ENCODE assay signal across 8 mouse cellular contexts in genomic region chr14:24778748-24779630, GRCm38 (mm10).
A peak's percentile ranks its signal among the peaks of the same experiment; 100 is the strongest.
DNase-seq lines count a peak whose midpoint lies in the region; ATAC-seq and TF ChIP-seq lines count a peak whose summit lies in the region.

No protein-coding gene starts in this region.

- H3K79me2 ChIP-seq in CH12.LX (replicated peaks; ENCODE audit: control insufficient read depth, extremely low read depth, insufficient read depth, poor library complexity, severe bottlenecking) = no peaks in the 10 kb centered on the region

- peak; percentile 84 for DNase-seq in CH12.LX (ENCODE audit: extremely low read depth)
- DNase-seq in heart, postnatal 14 days = peak; percentile 90 to 91
- DNase-seq in large intestine, adult 2 months (ENCODE audit: low read depth, low spot score) = peak; percentile 58
- DNase-seq in stomach, postnatal 0 days (ENCODE audit: low spot score) = peak; percentile 92

- WGBS in forebrain, embryonic 15.5 days = 1% methylated on average over 39 of the region's 39 CpGs
- WGBS in large intestine, adult 2 months = 1% methylated on average over 39 of the region's 39 CpGs
- WGBS in liver, embryonic 16.5 days (ENCODE audit: insufficient replicate concordance) = under 1% methylated on average over 37 of the region's 39 CpGs
- 1% methylated on average over 39 of the region's 39 CpGs for WGBS in neural tube, embryonic 12.5 days
- WGBS in stomach, postnatal 0 days = under 1% methylated on average over 39 of the region's 39 CpGs

- H3K4me2 ChIP-seq in CH12.LX (ENCODE audit: insufficient read depth, low read depth, poor library complexity, severe bottlenecking) = peak overlapping the region; percentile 79
- peak overlapping the region; percentile 53 for H3K4me2 ChIP-seq in forebrain, embryonic 15.5 days (replicated peaks)
- H3K4me2 ChIP-seq in liver, embryonic 16.5 days (ENCODE audit: low read depth, low read length) = peak overlapping the region; percentile 58
- peak overlapping the region; percentile 52 for H3K4me2 ChIP-seq in neural tube, embryonic 12.5 days (replicated peaks)
- peak overlapping the region; percentile 67 for H3K4me2 ChIP-seq in stomach, postnatal 0 days (replicated peaks; ENCODE audit: low read depth)

- H3K9me3 ChIP-seq in CH12.LX (replicated peaks; ENCODE audit: low read length) = no peaks in the 10 kb centered on the region
- no peaks in the 10 kb centered on the region for H3K9me3 ChIP-seq in forebrain, embryonic 15.5 days
- no peaks in the 10 kb centered on the region for H3K9me3 ChIP-seq in liver, embryonic 16.5 days (replicated peaks; ENCODE audit: control insufficient read depth, low read length)
- no peaks in the 10 kb centered on the region for H3K9me3 ChIP-seq in neural tube, embryonic 12.5 days
- H3K9me3 ChIP-seq in stomach, postnatal 0 days (ENCODE audit: control insufficient read depth, low read length) = no peaks in the 10 kb centered on the region

- dilution Hi-C loops in CH12.LX (cut with MboI; ENCODE audit: extremely low pct_ligation_motif_present, extremely low pct_unique_long_range_greater_than_20kb, low sequenced_read_pairs) = no loop called here

- no peaks in the 10 kb centered on the region for H3K36me3 ChIP-seq in CH12.LX (replicated peaks in 1 of 2; ENCODE audit: control insufficient read depth in 1 of 2, insufficient read depth in 1 of 2, low read length in 1 of 2)
- no peaks in the 10 kb centered on the region for H3K36me3 ChIP-seq in forebrain, embryonic 15.5 days
- H3K36me3 ChIP-seq in liver, embryonic 16.5 days (ENCODE audit: control insufficient read depth, insufficient read depth) = no peaks in the 10 kb centered on the region
- H3K36me3 ChIP-seq in neural tube, embryonic 12.5 days = no peaks in the 10 kb centered on the region
- H3K36me3 ChIP-seq in stomach, postnatal 0 days (ENCODE audit: control insufficient read depth, insufficient read depth, low read length) = no peaks in the 10 kb centered on the region

- in situ Hi-C loops in CH12.LX (cut with MboI; ENCODE audit: low pct_ligation_motif_present, low pct_unique_long_range_greater_than_20kb, low sequenced_read_pairs) = no loop called here

- intact Hi-C loops in heart, postnatal 14 days (cut with DNase I) = loop anchor here (2.0 to 5.0 kb wide), 3 partner anchors 34 to 678 kb away; partner anchors contain the start of gene Zmiz1

- no peak overlapping the region for H3K27ac ChIP-seq in CH12.LX (ENCODE audit: insufficient read depth, low read depth)
- peak overlapping the region; percentile 98 for H3K27ac ChIP-seq in forebrain, embryonic 15.5 days (replicated peaks)
- peak overlapping the region; percentile 19 for H3K27ac ChIP-seq in liver, embryonic 16.5 days (ENCODE audit: low read length)
- peak overlapping the region; percentile 74 for H3K27ac ChIP-seq in neural tube, embryonic 12.5 days
- H3K27ac ChIP-seq in stomach, postnatal 0 days (replicated peaks) = peak overlapping the region; percentile 85

- no peak for TF ChIP-seq EP300 in CH12.LX (IDR thresholded peaks at IDR 0.05; ENCODE audit: low read length)
- TF ChIP-seq EP300 in stomach, postnatal 0 days (optimal IDR thresholded peaks at IDR 0.05) = no peak

- peak overlapping the region; percentile 16 to 62 (median 52) for H3K4me3 ChIP-seq in CH12.LX (replicated peaks in 1 of 3; ENCODE audit: low read depth in 2 of 3, low read length in 2 of 3, poor library complexity in 1 of 3)
- peak overlapping the region; percentile 41 for H3K4me3 ChIP-seq in forebrain, embryonic 15.5 days
- peak overlapping the region; percentile 52 for H3K4me3 ChIP-seq in liver, embryonic 16.5 days (ENCODE audit: low read depth, low read length)
- H3K4me3 ChIP-seq in neural tube, embryonic 12.5 days = peak overlapping the region; percentile 7
- H3K4me3 ChIP-seq in stomach, postnatal 0 days (ENCODE audit: low read depth, low read length) = peak overlapping the region; percentile 40

- H3K9ac ChIP-seq in CH12.LX (ENCODE audit: insufficient read depth, low read depth) = peak overlapping the region; percentile 43
- H3K9ac ChIP-seq in forebrain, embryonic 15.5 days (replicated peaks) = peak overlapping the region; percentile 58
- peak overlapping the region; percentile 39 for H3K9ac ChIP-seq in liver, embryonic 16.5 days (ENCODE audit: low read depth, low read length)
- H3K9ac ChIP-seq in neural tube, embryonic 12.5 days = peak overlapping the region; percentile 22; the same call in 1 of the 2 replicates
- H3K9ac ChIP-seq in stomach, postnatal 0 days (ENCODE audit: low read length) = peak overlapping the region; percentile 63

- H3K4me1 ChIP-seq in CH12.LX (ENCODE audit: control insufficient read depth in 1 of 2, insufficient read depth in 2 of 2) = peaks cover 7 to 32% of the 10 kb centered on the region in 2 experiments
- H3K4me1 ChIP-seq in forebrain, embryonic 15.5 days = peaks cover 25% of the 10 kb centered on the region
- no peaks in the 10 kb centered on the region for H3K4me1 ChIP-seq in liver, embryonic 16.5 days (ENCODE audit: control insufficient read depth, low read depth, low read length)
- H3K4me1 ChIP-seq in neural tube, embryonic 12.5 days = peaks cover 23% of the 10 kb centered on the region
- no peaks in the 10 kb centered on the region; the same call in 1 of the 2 replicates for H3K4me1 ChIP-seq in stomach, postnatal 0 days (replicated peaks; ENCODE audit: control insufficient read depth, insufficient read depth)

- TF ChIP-seq CTCF in CH12.LX (conservative IDR thresholded peaks at IDR 0.05 in 1 of 2, IDR thresholded peaks at IDR 0.05 in 1 of 2; ENCODE audit: low read depth in 2 of 2, low read length in 2 of 2) = peak in 1 of 2 experiments; percentile 65; a peak in 2 of 4 replicates
- TF ChIP-seq CTCF in stomach, postnatal 0 days (IDR thresholded peaks at IDR 0.05; ENCODE audit: low read depth) = peak; percentile 72

- peak; percentile 69 for TF ChIP-seq RAD21 in CH12.LX (IDR thresholded peaks at IDR 0.05; ENCODE audit: low read depth, low read length)

- H3K27me3 ChIP-seq in CH12.LX (replicated peaks) = no peaks in the 10 kb centered on the region
- H3K27me3 ChIP-seq in forebrain, embryonic 15.5 days = no peaks in the 10 kb centered on the region
- no peaks in the 10 kb centered on the region for H3K27me3 ChIP-seq in liver, embryonic 16.5 days (ENCODE audit: control insufficient read depth, insufficient read depth, low read depth, low read length)
- H3K27me3 ChIP-seq in neural tube, embryonic 12.5 days (replicated peaks) = no peaks in the 10 kb centered on the region
- no peaks in the 10 kb centered on the region for H3K27me3 ChIP-seq in stomach, postnatal 0 days (ENCODE audit: control insufficient read depth, insufficient read depth, low read length)

- TF ChIP-seq POLR2A in CH12.LX (IDR thresholded peaks at IDR 0.05; ENCODE audit: low read depth, low read length) = peak; percentile 48; the same call in 1 of the 2 replicates

- ATAC-seq in cerebellum, adult (ENCODE audit: insufficient number of reproducible peaks, low FRiP score, low TSS enrichment) = peak; percentile 86
- ATAC-seq in forebrain, embryonic 15.5 days (replicated peaks) = peak; percentile 96
- ATAC-seq in liver, embryonic 16.5 days (ENCODE audit: low read depth) = peak; percentile 83
- peak; percentile 98 for ATAC-seq in neural tube, embryonic 12.5 days (ENCODE audit: low FRiP score, low read depth)
- peak; percentile 96 for ATAC-seq in stomach, postnatal 0 days (ENCODE audit: low FRiP score, low TSS enrichment)

TF ChIP-seq in CH12.LX, 34 proteins besides CTCF, POLR2A, EP300 and RAD21:
- TF ChIP-seq ELF1 (IDR thresholded peaks at IDR 0.05; ENCODE audit: low read depth, low read length) (peak; percentile 53), MYC (IDR thresholded peaks at IDR 0.05; ENCODE audit: low read depth, low read length) (0 out of 2 replicates have a peak, but pooled peaks have one; percentile 21), IRF4 (IDR thresholded peaks at IDR 0.05; ENCODE audit: low read depth, low read length) (peak; percentile 47), GABPA (IDR thresholded peaks at IDR 0.05; ENCODE audit: insufficient replicate concordance, low read depth, low read length) (no peak), CHD2 (IDR thresholded peaks at IDR 0.05; ENCODE audit: low read length) (no peak), BHLHE40 (IDR thresholded peaks at IDR 0.05; ENCODE audit: low read depth, low read length) (peak; percentile 55), UBTF (IDR thresholded peaks at IDR 0.05; ENCODE audit: low read depth, low read length) (0 out of 2 replicates have a peak, but pooled peaks have one; percentile 46), MAZ (IDR thresholded peaks at IDR 0.05; ENCODE audit: low read depth, low read length) (0 out of 2 replicates have a peak, but pooled peaks have one; percentile 48), ZMIZ1 (IDR thresholded peaks at IDR 0.05; ENCODE audit: low read depth, low read length) (peak; percentile 35; the same call in 1 of the 2 replicates), RCOR1 (conservative IDR thresholded peaks at IDR 0.05; ENCODE audit: low read depth, low read length) (no peak; the same call in 1 of the 2 replicates), SMC3 (IDR thresholded peaks at IDR 0.05; ENCODE audit: low read depth, low read length) (peak; percentile 50), SIN3A (IDR thresholded peaks at IDR 0.05; ENCODE audit: low read length) (0 out of 2 replicates have a peak, but pooled peaks have one; percentile 31), MXI1 (IDR thresholded peaks at IDR 0.05; ENCODE audit: low read depth, low read length) (peak; percentile 41; the same call in 1 of the 2 replicates), MAX (IDR thresholded peaks at IDR 0.05; ENCODE audit: low read length) (no peak), NELFE (IDR thresholded peaks at IDR 0.05; ENCODE audit: low read depth, low read length) (peak; percentile 54; the same call in 1 of the 2 replicates), NRF1 (IDR thresholded peaks at IDR 0.05; ENCODE audit: low read depth, low read length) (peak; percentile 72), ETS1 (conservative IDR thresholded peaks at IDR 0.05; ENCODE audit: low read depth, low read length) (no peak), MEF2A (IDR thresholded peaks at IDR 0.05; ENCODE audit: borderline replicate concordance, low read depth, low read length) (peak; percentile 17; the same call in 1 of the 2 replicates)
